Mouse (Mus musculus) thymus, postnatal 14 days (tissue): ENCODE results near the gene Pappa2.

Experiments used
- DNase-seq: peaks from one replicate; pipeline ENCODE4 v3.0.0; 2021

Gene Pappa2

DNA sequence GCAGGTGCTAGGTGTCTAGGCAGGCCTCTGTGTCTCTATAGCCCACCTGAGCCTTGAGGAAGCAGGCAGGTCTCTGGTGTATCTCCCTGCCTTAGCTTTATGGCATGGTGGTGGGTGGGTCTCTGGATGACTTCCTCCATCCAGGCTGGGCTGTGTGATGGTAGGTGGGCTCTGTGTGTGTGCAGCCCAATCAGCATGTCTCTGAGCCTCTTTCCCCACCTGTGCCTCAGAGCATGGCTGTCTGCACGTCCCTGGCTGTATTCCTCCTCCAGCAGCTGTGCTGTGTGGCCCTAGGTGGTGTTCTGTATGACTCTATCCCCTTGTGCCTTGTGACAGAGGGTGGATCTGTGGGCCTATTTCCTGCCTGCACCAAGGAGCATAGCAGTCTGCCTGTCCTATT, at the start of gene Pappa2:
Gene Pappa2 (minus strand): TSS at position 101 of the 400 bp plus-strand sequence.
- DNase-seq, result no peak

DNA sequence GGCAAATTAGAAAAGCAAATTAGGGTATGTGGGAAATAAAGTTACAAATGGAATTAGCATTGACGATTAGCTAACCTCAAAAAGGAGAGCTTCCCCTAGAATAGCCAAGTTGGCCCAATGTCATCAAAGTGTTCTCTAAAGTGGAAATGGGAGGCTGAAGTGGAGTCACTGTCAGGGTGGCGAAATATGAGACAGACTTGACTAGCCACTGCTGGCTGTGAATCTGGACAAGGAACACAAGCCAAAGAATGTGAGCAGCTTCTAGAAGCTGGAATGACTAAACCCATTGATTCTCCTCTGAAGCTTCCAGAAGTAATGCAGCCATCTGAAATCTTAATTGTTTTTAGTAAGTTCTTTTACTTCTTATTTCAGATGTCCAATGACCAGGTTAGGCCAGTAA, 48.8 kb upstream of the Pappa2 start:
- DNase-seq, result no peak

DNA sequence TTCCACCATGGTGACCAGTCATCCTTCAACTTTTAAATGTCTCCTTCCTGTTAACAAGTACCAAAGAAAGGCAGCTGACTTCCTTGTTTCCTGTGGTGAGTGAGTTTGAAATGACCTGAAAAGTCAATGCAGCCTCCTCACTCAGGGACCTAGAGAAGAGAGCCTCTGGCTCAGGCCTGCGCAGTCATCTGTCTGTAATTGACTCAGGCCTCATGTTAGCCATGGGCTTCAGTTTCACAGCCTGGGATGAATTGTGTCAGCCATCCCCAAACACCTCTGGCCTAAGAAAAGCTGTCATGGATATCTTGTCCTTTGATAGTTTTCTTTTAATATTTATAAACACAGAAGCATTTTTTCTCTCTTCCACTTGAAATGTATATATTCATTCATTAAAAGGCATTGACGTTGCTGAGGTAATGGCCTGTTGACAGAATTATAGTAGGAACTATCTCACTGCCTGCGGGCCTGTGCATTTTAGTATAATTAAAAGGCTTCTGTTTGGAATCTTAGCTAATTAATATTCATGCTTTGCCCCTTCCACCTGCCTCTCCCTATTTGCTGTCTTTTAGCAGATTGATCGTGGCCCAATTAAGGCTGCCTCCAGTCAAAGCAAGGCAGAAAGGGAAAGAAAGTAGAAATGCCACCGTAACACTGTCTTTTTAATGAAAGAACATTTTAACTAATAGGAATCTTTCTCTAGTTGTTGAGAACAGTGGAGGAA, 34.8 kb upstream of the Pappa2 start:
- DNase-seq, result no peak

DNA sequence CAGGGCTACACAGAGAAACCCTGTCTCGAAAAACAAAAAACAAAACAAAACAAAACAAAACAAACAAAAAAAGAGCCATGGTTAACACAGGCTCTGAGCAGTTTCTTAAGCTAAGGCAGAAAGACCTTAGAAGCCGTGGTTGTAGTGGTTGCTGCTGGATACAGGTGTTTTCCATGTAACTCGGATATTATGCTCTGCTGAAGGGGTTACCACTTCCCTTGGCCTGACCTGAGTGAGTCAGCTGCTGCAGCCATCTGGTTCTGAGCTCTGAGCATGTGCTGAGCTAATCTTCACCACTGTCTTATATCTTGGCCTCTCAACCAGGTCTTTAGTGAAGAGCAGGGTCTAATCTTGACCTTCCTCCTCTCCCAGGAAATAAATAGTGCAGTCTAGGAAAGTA, 6.8 kb upstream of the Pappa2 start:
- DNase-seq, result no peak

DNA sequence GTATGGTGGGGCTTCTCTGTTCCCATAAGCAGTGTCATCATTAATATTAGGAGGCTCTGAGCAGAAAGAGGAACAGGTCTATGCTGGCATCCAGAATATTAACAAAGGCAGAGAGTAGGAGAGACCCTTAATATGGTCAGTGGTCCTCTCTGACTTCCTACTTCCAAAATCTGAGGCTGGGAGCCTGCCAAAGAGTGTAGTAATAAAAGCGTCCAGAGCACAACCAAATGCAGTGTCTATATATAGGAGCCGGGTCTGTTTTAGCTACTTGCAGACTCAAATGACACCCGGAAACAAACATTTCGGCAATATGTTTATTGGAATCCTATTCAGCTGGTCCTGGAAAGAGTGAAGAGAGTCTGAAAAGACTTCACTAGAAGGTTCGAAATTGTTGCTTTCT, 17.9 kb downstream of the Pappa2 start:
- no peak for DNase-seq

DNA sequence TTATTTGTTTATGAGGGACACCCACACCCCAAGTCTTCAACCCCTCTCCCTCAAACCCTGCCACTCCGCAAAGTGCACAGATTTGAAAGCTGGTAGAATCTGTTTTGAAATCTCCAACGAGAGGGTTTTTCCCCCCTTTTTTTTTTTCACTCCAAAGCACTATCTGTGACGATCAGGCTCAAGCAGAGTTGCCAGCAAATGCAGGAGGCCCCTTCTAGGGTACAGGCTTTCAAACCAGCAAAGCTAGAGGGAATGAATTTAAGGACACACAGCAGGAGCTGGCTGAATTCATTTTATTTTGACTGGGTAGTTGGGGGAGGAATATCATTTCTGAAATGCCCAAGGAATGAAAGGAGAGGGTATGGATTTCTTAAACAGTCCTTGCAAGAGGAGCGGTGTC, 19.3 kb downstream of the Pappa2 start:
- no peak for DNase-seq

DNA sequence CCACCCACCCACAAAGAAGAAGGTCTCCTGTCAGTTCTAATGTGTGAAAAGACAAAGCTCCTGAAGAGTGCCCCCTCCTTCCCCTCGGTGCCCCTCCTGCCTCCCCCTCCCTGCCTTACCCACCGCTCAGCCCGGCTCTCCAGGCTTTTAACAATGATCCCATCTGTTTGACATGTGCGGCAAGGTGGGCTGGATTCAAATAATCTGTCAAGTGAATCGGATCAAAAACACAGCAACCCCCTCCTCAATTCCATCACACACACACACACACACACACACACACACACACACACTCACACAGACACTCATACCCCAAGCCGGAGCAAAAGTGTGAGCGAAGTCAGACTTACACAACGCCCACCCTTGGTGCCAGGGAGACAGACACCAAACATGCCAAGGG, 19.7 kb downstream of the Pappa2 start:
- DNase-seq, result no peak

DNA sequence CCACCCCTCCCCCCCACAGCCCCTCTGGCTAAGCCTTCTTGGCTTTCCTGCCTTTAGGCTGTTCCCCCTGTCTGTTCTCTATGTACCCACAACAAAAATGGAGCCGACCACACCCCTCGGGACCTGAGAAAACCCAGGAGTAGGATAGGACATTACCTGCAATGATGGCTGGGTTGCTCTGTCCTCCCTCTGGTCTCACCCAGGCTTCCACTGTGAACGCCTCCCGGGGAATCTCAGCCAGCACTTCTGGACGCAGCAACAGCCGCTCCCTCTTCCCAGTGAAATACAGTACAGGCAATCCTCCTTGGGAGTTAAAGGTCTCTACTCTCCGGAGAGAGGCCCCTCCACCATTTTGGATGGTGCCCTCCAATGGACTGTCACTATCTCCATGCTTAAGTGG, 23.9 kb downstream of the Pappa2 start:
- DNase-seq, result no peak

DNA sequence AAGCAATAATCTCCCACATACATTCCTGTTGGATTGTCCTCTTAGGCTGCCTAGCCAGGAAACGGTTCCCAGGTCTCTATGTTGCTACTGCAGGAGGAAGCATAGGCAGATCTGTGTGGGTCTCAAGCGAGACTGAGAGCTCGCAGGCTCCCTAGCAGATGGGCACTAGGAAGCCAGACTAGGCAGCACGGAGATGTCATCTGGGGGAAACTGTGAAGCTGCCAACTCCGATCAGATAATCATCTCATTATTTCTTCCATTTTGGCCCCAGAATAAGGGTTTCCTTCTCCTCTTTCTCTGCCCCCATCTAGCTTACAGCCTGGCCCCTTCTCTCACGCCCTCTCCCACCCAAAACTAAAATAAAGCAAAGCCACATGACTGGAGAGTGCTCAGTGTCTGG, 25.5 kb downstream of the Pappa2 start:
- no peak for DNase-seq

DNA sequence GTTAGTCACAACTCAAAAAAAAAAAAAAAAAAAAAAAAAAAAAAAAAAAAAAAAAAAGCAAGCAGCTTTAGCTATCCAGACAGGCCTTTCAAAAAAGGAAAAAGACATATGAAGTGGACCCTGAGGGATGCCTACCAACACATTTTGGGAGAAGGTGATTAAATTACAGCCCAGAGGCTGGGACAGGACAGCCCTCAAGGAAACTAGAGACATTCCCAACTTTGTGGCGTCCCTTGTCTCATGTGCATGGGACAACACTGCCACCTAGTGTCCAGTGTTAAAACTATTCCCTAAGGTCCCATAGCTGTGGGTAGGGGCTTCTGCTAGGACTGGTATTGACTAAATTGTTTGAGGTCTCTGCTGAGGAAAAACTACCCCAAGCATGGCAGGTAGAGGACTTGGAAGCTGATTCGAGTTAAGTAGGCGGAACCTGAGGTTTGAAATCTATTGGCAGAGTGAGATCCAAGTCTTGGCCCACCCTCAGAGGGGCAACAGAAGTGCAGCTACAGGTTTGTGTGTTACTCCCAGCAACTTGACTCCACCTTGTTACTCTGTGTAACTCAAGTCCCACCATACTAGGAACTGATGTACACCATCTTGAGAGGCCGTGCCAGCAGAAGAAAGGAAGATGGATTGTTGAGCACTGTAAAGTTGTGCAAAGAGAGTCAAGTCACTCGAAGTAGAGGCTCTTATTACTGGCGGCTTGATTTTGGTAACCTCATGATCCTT, 26.6 kb downstream of the Pappa2 start:
- peak; percentile 27 for DNase-seq

DNA sequence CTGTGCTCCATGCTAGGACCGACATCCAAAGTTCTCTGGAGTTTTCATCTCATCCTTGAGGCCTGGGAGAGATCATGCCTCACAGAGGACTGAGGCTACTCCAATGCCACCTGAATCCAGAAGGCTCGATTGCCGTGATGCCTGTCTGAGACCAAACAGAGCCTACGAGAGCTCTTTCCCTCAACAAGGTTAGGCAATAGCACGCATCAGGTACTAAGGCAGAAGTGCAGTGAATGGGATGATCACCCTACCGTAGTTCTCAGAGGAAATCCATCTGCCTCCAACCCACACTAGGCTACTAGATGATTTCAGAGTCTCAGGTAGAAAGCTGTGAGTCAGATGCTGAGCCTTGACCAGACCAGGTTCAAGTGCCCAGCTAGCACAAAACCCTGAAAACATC, 31.2 kb downstream of the Pappa2 start:
- no peak for DNase-seq

DNA sequence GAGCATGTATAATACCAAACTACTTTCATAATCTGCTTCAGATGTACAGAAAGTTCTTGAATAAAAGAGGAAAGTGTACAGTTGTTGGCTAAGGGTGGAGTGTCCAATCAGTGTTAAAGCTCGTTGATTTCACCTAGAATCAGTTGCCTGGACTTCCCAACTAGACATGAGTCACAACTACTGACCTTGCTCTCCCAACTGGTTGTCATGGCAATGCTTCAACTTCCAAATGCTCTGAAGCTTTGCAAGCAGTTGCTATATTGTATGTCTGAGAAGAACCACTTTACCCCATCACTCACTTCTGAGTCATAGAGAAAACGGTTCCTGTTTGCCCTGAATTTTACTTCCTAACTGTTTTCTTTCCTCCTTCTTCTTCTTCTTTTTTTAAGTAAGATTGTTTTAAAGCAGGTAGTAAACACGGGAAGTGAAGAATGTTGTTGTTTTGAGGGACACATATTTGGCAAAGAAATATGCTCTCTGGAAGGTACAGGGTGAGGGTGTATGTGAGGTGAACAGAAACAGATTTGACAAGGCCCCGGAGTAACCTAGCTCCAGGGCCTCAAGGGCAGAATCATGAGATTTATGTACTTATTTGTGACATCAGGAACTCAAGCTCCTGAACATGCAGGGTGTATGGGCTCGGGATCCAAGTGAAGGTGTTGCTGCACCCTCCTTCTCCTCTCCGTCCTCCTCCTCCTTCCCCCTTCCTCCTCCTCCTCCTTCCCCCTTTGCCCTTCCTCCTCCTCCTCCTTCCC, 32.1 kb downstream of the Pappa2 start:
- DNase-seq, result no peak

DNA sequence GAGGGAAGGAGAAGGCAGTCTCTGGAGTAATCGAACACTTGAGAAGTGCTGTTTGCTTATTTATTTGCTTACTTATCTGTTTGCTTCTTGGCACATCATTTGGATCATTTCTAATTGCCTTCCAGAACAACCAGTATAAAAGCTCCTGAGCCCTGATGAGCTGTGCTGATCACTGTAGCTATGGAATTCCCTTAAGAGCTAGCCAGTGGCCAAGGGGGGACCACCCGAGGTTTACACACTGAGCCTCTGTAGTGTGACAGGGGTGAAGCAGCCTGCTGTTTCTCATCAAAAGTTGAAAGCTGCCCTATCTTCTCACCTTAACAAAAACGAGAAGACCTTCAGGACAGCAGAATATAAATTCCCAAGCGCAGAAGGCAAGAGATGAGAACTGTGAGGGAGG, 35.4 kb downstream of the Pappa2 start:
- no peak for DNase-seq

DNA sequence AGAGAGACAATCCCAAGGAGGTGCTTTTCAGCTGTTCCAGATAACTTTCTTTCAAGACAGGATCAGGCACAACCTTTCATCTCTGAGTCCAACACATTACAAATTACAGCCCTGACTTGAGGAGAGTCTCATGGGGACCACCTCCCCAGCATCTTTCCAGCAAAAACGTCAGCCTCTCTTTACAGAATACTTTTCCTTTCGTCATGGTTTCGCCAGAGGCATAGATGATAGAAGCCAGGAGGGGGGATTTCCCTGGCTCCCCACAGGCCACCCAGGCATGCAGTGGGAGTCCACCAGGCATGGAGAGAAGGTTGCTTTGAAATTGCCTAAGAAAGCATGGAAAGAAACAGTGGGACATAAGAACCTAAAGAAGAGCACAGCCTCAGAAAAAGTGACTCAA, 37.4 kb downstream of the Pappa2 start:
- no peak for DNase-seq

DNA sequence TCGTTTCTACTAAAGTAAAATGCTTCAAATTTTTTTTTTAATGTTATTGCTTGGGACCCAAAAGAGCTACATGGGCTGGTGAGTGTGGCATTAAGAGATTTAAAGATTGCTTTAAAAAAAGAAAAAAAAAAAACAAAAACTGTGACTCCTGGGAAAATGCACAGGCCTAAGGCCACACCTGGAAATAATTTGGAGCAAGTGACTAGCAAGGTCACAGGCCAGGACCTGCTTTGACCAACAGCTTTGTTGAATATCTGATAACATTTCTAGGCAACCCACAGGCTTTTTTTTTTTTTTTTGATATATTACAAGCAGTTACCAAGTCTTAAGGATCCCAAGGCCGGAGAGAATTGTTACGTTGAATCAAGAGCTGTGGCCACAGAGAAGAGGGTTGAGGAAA, 39.3 kb downstream of the Pappa2 start:
- DNase-seq, result no peak

DNA sequence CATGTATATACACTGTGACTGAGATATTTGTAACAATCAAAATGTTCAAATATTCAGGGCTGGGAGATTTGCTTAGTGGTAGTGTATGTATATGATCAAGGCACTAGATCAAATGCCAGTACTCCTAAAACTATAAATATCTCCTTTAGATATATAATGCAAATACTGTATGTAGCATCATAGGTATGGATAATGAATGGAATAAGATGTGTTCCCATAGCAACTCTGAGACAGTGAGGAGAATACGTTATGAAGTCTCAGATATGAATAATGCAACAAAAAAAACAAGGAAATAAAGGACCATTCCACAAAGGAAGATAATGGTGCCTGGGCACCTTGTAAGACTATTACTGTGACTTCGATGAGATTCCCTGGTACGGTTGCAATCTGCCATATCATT, 45.8 kb downstream of the Pappa2 start:
- DNase-seq, result no peak

DNA sequence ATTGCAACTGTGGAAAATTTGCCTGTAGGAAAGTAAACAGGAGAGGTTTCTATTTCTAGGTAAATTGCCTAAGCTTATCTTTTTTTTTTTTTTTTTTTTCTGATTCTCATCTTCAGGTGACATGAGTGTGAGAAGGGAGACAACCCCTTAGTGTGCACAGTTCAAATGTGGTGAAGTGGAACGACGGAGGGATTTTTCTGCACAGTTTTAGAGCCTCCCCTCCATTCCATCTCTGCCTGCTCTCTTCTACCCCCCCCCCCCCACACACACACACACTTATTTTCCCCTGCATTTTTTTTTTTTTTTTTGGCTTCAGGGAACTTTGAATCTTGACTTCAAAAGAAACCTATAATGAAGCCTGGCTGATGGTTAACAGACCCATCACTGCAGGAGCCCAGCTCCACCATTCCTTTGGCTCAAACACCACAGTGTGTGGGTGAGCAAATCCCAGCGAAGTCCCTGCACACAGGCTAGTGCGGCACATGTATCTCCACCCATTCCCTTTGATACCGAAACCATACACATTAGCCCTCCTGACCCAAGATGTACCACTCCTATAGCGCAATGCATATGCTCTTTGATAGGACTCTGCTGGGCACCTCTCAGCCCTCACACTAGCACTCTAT, 49.0 kb downstream of the Pappa2 start:
- DNase-seq, result no peak

DNA sequence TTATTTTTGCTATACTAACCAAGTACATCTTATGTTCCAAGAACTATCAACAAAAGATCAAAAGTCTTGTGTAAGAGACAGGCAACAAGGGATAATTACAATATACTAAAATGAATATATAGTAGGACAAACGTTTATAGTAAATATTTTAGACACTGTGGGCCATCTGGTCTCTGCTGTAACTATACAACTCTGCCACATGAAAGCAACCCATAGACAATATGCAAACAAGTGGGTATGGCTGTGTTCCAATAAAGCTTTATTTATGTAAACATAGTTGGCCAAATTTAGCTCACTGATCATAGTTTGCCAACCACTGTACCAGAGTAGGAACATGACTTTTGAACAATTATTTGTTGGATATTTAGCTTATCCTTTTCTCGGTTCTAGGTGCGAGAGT, 50.9 kb downstream of the Pappa2 start:
- no peak for DNase-seq

DNA sequence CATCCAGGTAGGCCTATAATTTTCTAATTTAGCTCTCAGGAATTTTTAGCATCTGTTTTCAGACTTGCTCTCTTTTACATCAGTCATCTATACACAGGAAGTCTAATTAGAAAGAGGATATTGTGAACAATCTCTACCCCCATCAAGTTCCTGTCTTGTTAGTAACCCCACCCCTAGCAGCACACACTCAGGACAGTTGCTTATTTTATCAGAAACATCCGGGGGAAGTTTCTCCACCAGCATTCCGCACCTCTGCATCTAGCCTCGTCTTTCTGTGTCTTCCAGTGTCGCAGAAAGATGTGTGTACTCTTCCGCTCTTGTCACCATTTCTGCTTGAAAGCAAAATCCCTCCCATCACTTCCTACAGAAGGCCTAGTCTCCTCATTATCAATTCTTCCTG, 59.8 kb downstream of the Pappa2 start:
- DNase-seq, result no peak

DNA sequence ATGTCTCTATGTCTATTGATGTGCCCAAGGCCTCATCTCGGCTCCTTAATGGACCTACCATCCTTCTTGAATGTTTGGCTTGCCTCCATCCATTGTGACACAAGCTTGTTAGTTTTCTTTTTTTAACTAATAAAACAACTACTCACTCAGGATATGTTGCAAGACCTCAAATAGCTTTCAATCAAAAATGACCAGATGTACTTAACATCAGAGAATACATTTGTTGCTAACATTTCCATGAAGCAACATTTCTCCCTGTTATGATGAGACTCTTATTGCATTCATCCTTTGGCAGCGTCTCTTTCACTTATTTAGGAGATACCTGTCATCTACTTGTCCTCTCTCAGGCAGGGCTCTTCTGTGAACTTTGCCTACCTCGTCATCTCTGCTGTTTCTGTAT, 61.4 kb downstream of the Pappa2 start:
- DNase-seq, result no peak

DNA sequence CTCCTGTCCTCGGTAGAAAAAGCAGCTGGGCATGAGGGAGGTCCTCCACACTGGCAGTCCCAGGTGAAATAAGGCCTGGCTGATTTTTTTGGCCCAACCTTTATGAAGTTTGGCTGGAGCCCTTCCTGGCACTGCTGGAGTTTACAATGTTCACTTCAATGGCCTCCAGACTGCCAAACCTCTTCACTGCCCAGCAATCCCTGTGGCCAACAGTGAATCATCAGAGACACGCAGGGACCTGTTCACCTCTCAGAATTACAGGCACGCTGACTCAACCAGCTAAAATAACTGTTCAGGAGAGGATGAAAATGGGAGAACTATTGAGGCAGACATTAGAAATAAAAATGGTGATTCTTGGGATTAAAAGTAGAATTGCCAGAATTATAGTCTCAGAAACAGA, 63.2 kb downstream of the Pappa2 start:
- DNase-seq, result no peak

DNA sequence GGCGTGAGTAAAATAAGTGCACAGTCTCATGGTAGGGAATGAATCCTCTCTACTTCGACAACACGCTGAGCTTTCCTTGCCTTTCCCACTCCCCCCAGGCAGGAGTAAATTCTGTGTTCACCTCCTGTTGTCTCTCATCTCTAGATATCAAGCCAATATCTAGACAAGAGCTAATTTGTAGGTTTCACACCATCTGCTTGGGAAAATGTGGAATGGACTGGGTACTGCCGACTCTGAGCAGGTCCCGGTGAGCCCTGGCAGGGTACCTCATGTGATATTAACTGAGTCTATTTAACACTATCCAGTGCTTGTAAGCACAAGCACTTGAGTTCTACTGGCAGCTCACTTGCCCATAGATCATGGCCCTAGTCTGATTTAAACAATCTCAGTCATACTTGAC, 64.7 kb downstream of the Pappa2 start:
- DNase-seq, result no peak

DNA sequence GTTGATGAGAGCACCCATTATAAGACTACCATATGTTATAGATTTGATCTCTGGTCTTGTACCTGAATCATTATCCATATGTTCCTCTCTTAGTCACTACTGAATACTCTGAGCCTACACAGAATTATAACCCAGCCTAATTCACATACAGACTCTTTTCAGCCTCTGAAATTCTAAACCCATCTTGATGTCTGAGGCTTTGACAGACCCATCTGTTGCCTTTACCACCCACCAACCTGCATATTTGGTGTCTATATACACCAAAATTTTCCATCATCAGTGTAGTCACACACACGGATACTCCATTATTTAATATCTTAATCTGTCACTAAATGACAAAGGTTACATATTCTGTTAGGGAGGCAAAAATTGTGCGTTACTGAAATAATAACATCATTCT, 69.6 kb downstream of the Pappa2 start:
- DNase-seq, result no peak

DNA sequence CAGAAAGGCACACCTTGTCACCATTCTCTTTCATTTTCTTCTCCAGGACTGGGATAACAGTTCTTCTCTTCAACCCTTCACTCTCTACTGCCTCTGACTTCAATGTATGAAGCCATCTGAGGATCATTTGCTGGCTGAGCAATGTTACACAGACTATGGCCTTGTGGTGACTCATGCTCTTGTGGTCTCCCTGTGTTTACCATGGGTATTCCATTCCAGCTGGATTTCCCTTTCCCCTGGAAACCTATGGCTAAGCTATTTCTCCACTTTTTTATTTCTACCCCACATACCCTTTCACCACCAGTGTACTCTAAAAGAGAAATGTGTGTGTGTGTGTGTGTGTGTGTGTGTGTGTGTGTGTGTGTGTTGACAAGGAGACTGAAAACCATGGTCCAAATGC, 83.0 kb downstream of the Pappa2 start:
- DNase-seq, result no peak
